Mouse (Mus musculus) liver, postnatal 0 days (tissue): ENCODE measurements at regions not wholly inside any gene's neighbourhood (a gene's known extent, or its start where the extent isn't known, plus 50 kb on each side); places are given as distances from the start of the nearest gene placed in this dataset.

Experiments
- CTCF ChIP-seq: sonication (generic); IDR thresholded peaks from 2 replicates; pipeline ENCODE4 v1.5.1; 2016; ENCODE audit warnings: antibody characterized with exemption, low read depth
- EP300 ChIP-seq: IDR thresholded peaks from 2 replicates; pipeline ENCODE4 v1.6.1; 2016; ENCODE audit warnings: antibody characterized with exemption, low read depth, mild to moderate bottlenecking

GRCm38 (mm10) chr1:73233041-73233440 is 217.3 kb upstream of the Tnp1 start:
- TF ChIP-seq CTCF (no peak), EP300 (no peak)
